Mouse (Mus musculus) heart, embryonic 16.5 days (tissue): ENCODE results near the gene Litaf. TPM values are rescaled to one million over a fixed set of nuclear protein-coding genes. Genes with fewer than 3 reads are reported as not detected.
A peak's percentile ranks its signal among the peaks of the same experiment; 100 is the strongest.

Source experiments
- ATAC-seq: fragments of 200-750 bp; cut with Nextera tagmentation; replicated peaks from 2 replicates; pipeline ENCODE4 v1.8.0; 2017; ENCODE audit warnings: moderate number of reproducible peaks; ENCODE audit not compliant: insufficient read depth, low FRiP score; ENCODE audit errors: extremely low read depth
- H3K27ac ChIP-seq: fragments of 300-500 bp; sonication (generic); 2 replicates; pipeline ENCODE4 v1.5.1; 2014; ENCODE audit warnings: mild to moderate bottlenecking, low read length, control low read depth, moderate library complexity
- H3K27me3 ChIP-seq: fragments of 300-500 bp; sonication (generic); 2 replicates; pipeline ENCODE4 v1.6.1; 2014; ENCODE audit warnings: low read length, mixed read lengths; ENCODE audit not compliant: control insufficient read depth, insufficient read depth
- H3K36me3 ChIP-seq: fragments of 300-500 bp; sonication (generic); 2 replicates; pipeline ENCODE4 v1.6.1; 2014; ENCODE audit not compliant: control insufficient read depth, insufficient read depth
- H3K4me1 ChIP-seq: fragments of 300-500 bp; sonication (generic); 2 replicates; pipeline ENCODE4 v1.6.1; 2014; ENCODE audit warnings: low read length, mixed read lengths; ENCODE audit not compliant: control insufficient read depth, insufficient read depth
- H3K4me2 ChIP-seq: fragments of 300-500 bp; sonication (generic); 2 replicates; pipeline ENCODE4 v1.6.1; 2014; ENCODE audit warnings: low read depth, mild to moderate bottlenecking, control low read depth, low read length
- H3K4me3 ChIP-seq: fragments of 300-500 bp; sonication (generic); 2 replicates; pipeline ENCODE4 v1.5.1; 2014; ENCODE audit warnings: mild to moderate bottlenecking, control low read depth, low read length
- H3K9ac ChIP-seq: fragments of 300-500 bp; sonication (generic); 2 replicates; pipeline ENCODE4 v1.6.1; 2014; ENCODE audit warnings: low read length, control low read depth
- H3K9me3 ChIP-seq: fragments of 300-500 bp; sonication (generic); replicated peaks from 2 replicates; pipeline ENCODE4 v1.6.1; 2016; ENCODE audit warnings: low read length; ENCODE audit not compliant: control insufficient read depth
- WGBS: fragments of 180-500 bp; shearing (Covaris S2); extraction: QIAGEN DNeasy Blood & Tissue Kit; methylation state at CpG from one replicate; pipeline ENCODE4 v1.1.7; 2014; 5-methylcytosine and 5-hydroxymethylcytosine counted together
- polyA plus RNA-seq: library from polyadenylated mRNA; unstranded; fragments of >200 nt; fragmentation: Nextera tagmentation; extraction: Ambion mirVana; gene quantifications from 2 replicates; pipeline ENCODE4 v1.2.1, GENCODE M21; 2015

Litaf gene
- polyA plus RNA-seq, 1 experiment from 2014 or later: 78.7 TPM

DNA sequence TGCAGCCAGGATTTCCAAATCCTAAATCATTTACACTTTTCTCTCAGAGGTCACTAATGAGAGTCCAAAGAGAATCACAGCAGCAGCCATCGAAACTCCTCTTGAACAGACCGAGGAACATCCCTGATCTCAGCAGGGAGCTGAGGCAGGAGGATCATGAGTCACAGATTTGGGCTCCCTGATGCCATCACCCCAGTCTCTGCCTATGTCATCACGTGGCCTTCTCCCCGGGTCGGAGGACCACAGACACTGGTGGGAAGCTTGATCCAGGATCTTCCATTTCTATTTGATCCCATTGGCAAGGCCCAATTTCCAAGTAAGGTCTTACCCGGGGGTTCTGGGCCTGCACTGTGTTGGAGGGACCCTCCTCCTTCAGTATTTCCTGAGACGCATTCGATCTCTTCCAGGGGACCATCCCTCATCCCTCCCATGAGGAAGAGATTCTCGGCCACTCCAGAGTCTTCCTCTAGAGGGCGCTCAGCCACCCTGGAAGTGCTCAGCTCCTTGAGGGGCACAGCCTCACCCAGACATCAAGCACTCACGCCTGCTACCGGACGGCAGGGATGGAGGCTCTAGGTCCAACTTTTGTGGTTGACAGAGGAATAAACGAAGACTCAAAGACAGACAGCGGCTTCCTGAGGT, 30.0 kb downstream of the Litaf start:
- Histone ChIP-seq H3K27me3 (no peaks in the 10 kb centered on the region), H3K27ac (no peak overlapping the region), H3K9me3 (no peaks in the 10 kb centered on the region), H3K4me1 (no peaks in the 10 kb centered on the region), H3K4me3 (no peak overlapping the region), H3K9ac (no peak overlapping the region), H3K4me2 (peak overlapping the region; percentile 11; the same call in 1 of the 2 replicates), H3K36me3 (no peaks in the 10 kb centered on the region)
- WGBS: 24% methylated on average over 15 of the region's 15 CpGs
- ATAC-seq: peak; percentile 77; the same call in 1 of the 2 replicates

DNA sequence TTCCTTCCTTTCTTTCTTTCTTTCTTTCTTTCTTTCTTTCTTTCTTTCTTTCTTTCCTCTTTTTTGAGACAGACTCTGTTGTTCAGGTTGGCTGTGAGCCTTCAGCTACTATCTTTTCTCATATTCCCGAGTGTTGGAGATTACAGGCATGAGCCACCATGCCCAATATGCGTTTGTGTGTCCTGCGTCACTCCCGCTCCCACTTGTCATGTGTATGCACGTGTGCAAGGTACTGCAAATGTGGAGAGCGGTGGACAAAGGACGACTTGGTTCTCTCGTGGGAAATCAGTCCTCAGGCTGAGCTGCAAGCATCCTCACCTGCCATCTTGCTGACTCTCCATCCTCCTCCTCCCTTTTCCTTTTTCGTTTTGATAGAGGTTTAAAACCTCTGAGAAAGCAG, 30.7 kb downstream of the Litaf start:
- Histone ChIP-seq H3K4me3 (no peak overlapping the region), H3K27ac (no peak overlapping the region), H3K36me3 (no peaks in the 10 kb centered on the region), H3K27me3 (no peaks in the 10 kb centered on the region), H3K9ac (no peak overlapping the region), H3K4me2 (no peak overlapping the region), H3K9me3 (no peaks in the 10 kb centered on the region), H3K4me1 (no peaks in the 10 kb centered on the region)
- no peak for ATAC-seq
- WGBS: 75% methylated on average over 9 of the region's 9 CpGs

DNA sequence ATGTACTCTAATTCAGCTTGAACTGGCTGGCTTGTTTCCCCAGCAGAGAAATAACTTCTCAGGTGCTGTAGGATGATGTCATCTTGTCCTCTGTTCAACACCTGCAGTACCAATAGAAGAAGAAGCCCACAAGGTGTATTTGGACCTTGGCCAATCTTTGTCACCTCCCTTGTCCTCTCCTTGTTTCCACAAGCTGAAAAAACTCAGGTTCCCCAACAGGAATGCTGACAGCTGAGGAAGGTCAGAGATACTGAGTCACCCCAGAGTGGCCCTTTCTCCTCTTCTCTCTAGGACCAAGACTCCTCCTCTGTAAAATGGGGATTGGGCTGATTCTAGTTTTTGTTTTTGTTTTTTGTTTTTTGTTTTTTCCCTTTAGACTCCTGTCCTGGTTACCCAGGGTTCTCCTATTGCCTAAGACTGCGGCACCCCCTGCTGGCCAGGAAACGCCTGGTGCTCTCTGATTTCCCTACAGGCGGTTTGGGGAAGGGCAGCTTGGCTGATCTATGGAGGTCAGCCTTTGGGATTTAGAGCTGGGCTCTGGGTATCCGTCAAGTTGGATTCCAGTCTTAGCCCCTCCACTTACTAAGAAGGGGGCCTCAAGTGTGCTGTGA, 31.7 kb downstream of the Litaf start:
- no peak overlapping the region for H3K4me3 ChIP-seq
- H3K4me2 ChIP-seq: no peak overlapping the region
- no peaks in the 10 kb centered on the region for H3K27me3 ChIP-seq
- H3K9ac ChIP-seq: no peak overlapping the region
- no peak overlapping the region for H3K27ac ChIP-seq
- H3K9me3 ChIP-seq: no peaks in the 10 kb centered on the region
- no peaks in the 10 kb centered on the region for H3K4me1 ChIP-seq
- under 1% methylated on average over 4 of the region's 4 CpGs for WGBS
- no peaks in the 10 kb centered on the region for H3K36me3 ChIP-seq
- peak; percentile 17; the same call in 1 of the 2 replicates for ATAC-seq

DNA sequence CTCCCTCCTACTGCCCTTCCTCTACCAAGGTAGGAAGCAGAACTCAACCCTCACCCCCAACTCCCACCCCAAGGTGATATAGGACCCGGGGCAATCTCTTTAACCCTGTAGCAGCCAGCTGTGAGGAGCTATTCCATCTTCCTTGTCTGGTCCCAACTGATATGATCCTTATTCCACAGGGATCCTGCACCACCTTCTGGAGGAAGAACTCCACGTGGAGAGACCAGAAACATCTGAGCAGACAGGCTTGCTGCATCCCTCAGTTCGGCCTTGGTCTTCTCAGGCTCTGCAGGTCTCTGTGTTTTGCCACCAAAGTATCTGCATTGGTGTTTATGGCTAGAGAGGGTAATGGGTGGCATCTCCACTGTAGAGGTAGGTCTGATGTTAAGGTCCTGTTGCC, 34.6 kb downstream of the Litaf start:
- 43% methylated on average over 3 of the region's 3 CpGs for WGBS

DNA sequence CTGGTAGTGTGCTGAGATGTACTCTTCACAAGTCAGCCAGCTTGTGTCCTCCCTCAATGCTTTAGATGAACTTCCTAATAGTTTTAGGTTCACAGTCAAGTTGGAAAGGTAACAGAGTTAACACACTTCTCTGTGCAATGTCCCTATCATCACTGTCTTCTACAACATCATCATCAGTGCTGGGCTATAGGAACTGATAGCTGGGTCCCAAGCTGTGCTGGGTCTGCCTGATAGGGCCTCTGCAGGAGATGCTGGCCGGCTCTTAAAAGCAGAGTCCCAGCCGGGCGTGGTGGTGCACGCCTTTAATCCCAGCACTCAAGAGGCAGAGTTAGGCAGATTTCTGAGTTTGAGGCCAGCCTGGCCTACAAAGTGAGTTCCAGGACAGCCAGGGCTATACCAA, 35.1 kb downstream of the Litaf start:
- Histone ChIP-seq H3K4me3 (no peak overlapping the region), H3K27me3 (no peaks in the 10 kb centered on the region), H3K9me3 (no peaks in the 10 kb centered on the region), H3K27ac (no peak overlapping the region), H3K36me3 (no peaks in the 10 kb centered on the region), H3K4me2 (no peak overlapping the region), H3K9ac (no peak overlapping the region), H3K4me1 (no peaks in the 10 kb centered on the region)
- WGBS: 74% methylated on average over 4 of the region's 4 CpGs
- ATAC-seq: no peak

More for the DNA sequence above, 34.6 kb downstream of the Litaf start:
- no peak overlapping the region for H3K4me2 ChIP-seq
- H3K4me1 ChIP-seq: no peaks in the 10 kb centered on the region
- no peak overlapping the region for H3K27ac ChIP-seq
- ATAC-seq: no peak
- no peaks in the 10 kb centered on the region for H3K9me3 ChIP-seq
- no peak overlapping the region for H3K4me3 ChIP-seq
- no peak overlapping the region for H3K9ac ChIP-seq
- no peaks in the 10 kb centered on the region for H3K36me3 ChIP-seq
- no peaks in the 10 kb centered on the region for H3K27me3 ChIP-seq

DNA sequence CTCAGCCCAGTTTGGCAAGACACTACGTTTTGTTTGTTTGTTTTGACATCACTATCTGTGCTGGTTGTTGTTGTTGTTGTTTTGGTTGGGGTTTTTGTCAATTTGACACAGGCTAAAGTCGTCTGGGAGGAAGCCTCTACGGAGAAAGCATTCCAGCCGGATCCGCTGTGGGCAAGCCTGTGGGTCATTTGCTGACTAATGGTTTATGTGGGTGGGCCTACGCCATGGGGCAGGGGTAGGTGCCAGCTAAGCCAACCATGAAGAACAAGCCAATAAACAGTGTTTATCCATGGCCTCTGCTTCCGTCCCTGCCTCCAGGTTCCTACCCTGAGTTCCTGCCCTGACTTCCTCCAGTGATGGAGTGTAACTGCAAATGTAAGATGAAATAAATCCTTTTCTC, 37.8 kb downstream of the Litaf start:
- H3K9ac ChIP-seq: no peak overlapping the region
- H3K4me1 ChIP-seq: no peaks in the 10 kb centered on the region
- H3K9me3 ChIP-seq: no peaks in the 10 kb centered on the region
- no peak for ATAC-seq
- no peak overlapping the region for H3K4me2 ChIP-seq
- H3K36me3 ChIP-seq: no peaks in the 10 kb centered on the region
- no peaks in the 10 kb centered on the region for H3K27me3 ChIP-seq
- no peak overlapping the region for H3K27ac ChIP-seq
- WGBS: 81% methylated on average over 7 of the region's 7 CpGs
- H3K4me3 ChIP-seq: no peak overlapping the region

DNA sequence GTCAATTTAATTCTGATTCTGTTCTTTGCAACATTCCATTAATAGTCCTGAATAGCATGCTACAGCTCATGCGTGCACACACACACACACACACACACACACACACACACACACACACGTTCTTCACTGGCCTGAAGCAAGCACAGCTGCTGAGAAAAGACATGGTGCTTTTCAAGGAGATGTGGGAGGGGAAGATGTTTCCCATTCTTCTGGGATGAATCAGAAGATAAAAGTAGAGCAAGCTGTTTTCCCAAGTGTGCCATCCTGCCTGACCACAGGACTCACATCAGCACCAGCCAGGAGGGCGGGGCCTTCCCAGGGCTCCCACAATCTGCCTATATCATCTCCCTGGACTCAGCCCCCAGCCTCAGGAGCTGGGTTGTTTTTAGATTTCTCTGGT, 41.1 kb downstream of the Litaf start:
- H3K27ac ChIP-seq: no peak overlapping the region
- H3K36me3 ChIP-seq: no peaks in the 10 kb centered on the region
- H3K4me1 ChIP-seq: no peaks in the 10 kb centered on the region
- 68% methylated on average over 3 of the region's 3 CpGs for WGBS
- no peak overlapping the region for H3K4me2 ChIP-seq
- H3K9ac ChIP-seq: no peak overlapping the region
- no peak overlapping the region for H3K4me3 ChIP-seq
- no peak for ATAC-seq
- H3K9me3 ChIP-seq: no peaks in the 10 kb centered on the region
- no peaks in the 10 kb centered on the region for H3K27me3 ChIP-seq

DNA sequence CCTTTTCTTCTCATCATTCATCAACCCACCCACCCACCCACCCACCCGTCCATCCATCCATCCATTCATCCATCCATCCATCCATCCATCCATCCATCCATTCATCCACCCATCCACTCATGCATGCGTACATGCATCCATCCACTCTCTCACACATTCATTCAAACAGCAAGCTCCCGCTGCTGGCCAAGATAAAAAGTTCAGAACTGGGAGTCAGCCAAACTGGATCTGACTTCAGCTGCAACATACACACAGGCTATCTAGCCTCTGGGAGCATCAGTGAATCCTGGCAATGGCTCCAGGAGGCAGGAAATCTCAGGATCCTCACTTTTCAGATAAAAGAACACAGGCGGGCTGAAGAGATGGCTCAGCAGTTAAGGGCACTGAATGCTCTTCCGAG, 42.3 kb downstream of the Litaf start:
- WGBS: 58% methylated on average over 5 of the region's 5 CpGs
- no peak for ATAC-seq
- no peaks in the 10 kb centered on the region for H3K4me1 ChIP-seq
- no peak overlapping the region for H3K4me3 ChIP-seq
- H3K36me3 ChIP-seq: no peaks in the 10 kb centered on the region
- no peaks in the 10 kb centered on the region for H3K27me3 ChIP-seq
- H3K27ac ChIP-seq: no peak overlapping the region
- no peak overlapping the region for H3K4me2 ChIP-seq
- H3K9ac ChIP-seq: no peak overlapping the region
- no peaks in the 10 kb centered on the region for H3K9me3 ChIP-seq

DNA sequence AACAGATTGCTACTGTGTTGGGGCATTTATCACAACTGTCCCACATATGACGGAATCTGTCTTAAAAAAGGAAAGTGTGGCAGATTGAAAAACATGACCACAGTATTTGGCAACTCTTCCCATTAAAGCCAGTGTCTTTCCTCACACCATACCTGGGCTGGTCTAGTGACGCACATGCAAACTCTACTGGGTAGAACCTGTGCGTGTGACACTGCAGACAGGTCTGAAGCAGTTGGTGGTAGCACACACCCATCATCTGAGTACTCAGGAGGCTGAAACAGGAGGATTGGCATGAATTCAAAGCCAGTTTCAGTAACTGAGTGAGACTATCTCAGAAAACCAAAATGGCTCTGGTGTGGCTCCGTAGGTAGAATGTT, 43.9 kb downstream of the Litaf start:
- no peak for ATAC-seq
- no peaks in the 10 kb centered on the region for H3K4me1 ChIP-seq
- no peak overlapping the region for H3K4me3 ChIP-seq
- no peaks in the 10 kb centered on the region for H3K36me3 ChIP-seq
- no peaks in the 10 kb centered on the region for H3K27me3 ChIP-seq
- no peak overlapping the region for H3K27ac ChIP-seq
- H3K4me2 ChIP-seq: no peak overlapping the region
- WGBS: 80% methylated on average over 4 of the region's 4 CpGs
- H3K9me3 ChIP-seq: no peaks in the 10 kb centered on the region
- no peak overlapping the region for H3K9ac ChIP-seq
